Mouse (Mus musculus): Measurements from ENCODE around the gene Cdkn2d.

- no peak for TF ChIP-seq CTCF (IDR thresholded peaks at IDR 0.05; ENCODE audit: borderline replicate concordance, control insufficient read depth, extremely low read depth, insufficient read depth, low read length, poor library complexity)
- TF ChIP-seq POLR2A (IDR thresholded peaks at IDR 0.05; ENCODE audit: control insufficient read depth, extremely low read depth, insufficient read depth, low read length, poor library complexity): no peak
Measured at GRCm38 (mm10) chr9:21318792-21319191, 27.6 kb upstream of the Cdkn2d start.

All from thymus, adult 2 months (tissue).